Mouse (Mus musculus) layer of hippocampus, postnatal 14 days (tissue): ENCODE measurements around the gene Kat2a. TPM values are rescaled to one million over a fixed set of nuclear protein-coding genes. Genes with fewer than 3 reads are reported as not detected.

Experiments
- DNase-seq, 2 experiments: peaks; one replicate each; pipeline ENCODE4 v3.0.0; 2021 to 2022; ENCODE audit warnings: low spot score in 2 of 2, mixed read lengths in 1 of 2
- total RNA-seq, 2 experiments: library from RNA; stranded (reverse); gene quantifications; 2 replicates each; pipeline ENCODE4 v1.2.3; 2021

Gene Kat2a
- total RNA-seq, 2 experiments from 2014 or later, result 54.5 to 59.7 TPM

DNA sequence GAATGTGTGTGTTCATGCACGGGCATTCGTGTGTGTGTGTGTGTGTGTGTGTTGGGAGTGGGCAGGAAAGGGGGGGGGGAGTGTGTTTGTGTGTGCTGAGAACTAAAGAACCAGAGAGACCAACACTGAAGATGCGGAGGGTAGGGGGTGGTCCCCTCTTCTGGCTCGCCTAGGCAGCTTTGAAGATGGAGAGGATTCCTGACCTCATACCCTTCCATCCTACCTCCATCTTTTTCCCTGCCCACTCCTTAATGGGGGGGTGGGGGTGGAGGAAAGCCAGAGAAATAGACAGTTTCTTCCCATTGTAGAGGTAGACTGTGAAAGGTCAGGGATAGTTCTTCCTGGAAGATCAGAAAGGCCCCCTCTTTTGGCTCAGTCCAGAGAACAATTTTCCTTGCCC is 909 bp upstream of the Kat2a start:
- no peak for DNase-seq

DNA sequence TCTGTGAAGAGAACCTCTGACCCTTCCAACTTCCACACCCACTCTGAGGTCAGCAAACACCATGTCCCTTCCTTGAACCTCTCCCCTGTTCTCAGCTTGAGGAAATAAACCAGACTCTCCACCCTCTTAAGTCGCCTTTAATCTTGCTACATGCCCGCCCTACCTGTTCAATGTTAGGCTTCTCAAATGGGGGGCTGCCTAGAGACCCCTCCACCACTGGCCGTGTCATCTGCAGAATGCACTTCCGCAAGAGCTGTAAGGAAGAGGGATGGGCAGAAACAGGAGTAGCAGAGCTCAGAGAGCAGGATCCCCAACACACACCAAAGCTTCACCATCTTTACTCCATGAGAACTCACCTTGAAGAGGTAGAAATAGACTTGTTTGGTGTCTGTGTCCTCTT is 1.3 kb downstream of the Kat2a start:
- DNase-seq, result no peak

DNA sequence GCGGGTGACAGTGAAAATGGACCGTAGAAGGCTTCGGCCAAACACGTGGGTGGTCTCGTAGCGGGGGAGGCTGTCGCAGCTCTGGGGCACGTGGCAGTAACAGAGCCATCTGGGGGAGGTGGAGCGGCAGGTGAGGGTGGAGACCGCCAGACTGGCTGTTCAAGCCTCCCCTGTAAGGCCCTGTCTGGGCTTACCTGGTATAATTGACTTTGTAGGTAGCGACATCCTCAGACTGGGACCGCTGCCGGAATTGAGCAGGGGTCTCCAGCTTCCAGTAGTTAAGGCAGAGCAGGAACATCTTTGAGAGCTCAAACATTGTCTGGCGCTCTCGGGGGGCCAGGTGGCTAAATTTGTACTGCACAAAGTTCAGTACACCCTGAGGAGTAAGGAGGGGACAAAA is 1.7 kb downstream of the Kat2a start:
- no peak for DNase-seq

DNA sequence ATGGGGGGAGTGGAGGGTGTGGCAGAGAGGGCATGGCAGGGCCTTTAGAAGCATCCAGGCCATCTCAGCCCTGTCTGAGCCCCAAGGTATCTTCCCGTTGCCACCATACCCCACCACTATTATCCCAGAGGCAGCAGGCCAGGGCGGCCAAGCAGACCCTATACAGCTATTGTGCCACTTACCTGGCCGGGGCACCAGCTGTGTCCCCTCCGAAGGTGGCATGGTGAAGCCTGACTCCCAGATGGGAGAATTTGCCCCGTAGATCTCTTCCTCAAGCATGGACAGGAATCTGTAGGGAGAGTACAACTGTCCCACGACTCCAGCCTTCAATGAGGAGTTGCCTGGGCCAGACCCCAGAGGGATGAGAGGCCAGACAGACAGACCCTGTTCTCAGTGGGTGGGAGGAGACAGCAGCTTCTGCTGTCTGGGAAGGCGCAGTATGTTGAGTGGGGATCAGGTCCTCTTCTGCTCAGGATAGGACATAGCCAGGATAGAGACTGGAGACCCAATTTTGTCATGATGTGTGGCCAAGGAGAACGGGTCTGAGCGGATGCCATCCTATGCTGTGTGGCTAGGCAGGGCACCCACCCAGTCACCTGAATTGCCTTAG is 3.0 kb downstream of the Kat2a start:
- no peak for DNase-seq

DNA sequence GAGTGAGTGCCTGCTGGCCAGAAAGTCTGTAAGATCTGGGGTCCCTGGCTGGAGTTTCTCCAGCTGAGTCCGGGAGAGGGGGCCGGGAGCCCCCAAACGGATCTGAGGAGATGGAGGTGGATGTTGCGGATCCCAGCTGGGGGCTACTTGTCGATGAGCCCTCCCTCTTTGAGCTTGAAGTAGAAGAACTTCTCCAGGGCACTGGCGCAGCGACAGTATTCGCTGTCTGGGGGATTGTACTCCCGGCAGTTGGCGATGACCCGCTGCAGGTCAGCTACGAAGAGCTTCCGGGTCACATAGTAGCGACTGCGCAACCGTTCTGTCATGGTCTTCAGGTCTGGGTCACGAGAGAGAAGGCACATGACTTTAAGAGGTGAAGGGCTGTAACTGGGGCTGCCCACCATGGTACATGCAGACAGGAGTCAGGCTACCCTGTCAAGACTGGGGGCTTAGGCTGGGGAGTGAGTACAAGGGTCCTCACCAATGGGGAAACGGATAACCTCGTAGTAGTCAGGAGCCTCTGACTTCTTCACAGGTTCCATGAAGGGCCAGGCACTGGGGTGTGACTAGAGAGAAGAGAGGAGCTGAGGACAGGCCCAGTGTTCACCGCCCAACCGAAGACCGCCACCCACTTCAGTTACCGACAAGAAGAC is 7.0 kb downstream of the Kat2a start:
- DNase-seq, result no peak

DNA sequence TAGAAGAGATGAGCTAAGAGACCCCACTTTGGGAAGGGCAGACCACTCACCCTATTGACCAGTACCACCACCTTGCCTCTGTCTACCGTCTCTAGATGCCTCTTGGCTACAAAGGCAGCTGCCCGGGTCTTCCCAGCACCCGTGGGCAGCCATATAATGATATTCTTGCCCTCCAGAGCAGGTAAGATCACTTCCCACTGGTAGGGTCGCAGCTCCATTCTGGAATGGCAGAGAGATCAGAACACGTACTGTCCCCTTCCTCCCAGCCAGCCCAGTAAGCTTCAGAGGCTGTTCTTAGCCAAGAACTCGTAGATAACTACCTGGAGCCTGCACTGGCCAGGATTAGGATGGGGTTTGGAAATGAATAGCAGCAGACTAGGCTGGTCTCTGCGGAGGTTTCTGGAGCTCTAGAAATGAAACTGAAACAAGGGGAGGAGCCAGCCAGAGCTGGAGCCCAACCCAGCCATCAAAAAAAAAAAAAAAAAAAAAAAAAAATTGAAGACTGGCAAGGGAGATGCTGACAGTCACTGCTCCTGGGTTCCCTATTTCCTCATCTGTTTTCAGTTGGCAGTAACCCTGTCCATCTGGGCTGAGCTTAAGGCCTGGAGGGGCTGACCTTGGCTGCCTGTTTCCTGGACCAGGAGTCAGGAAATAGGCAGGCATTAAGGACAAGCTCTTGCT is 8.3 kb downstream of the Kat2a start, which contains the start of gene Dhx58:
Gene Dhx58 (minus strand): TSS at position 421 of the 681 bp plus-strand sequence.
- DNase-seq, result no peak

DNA sequence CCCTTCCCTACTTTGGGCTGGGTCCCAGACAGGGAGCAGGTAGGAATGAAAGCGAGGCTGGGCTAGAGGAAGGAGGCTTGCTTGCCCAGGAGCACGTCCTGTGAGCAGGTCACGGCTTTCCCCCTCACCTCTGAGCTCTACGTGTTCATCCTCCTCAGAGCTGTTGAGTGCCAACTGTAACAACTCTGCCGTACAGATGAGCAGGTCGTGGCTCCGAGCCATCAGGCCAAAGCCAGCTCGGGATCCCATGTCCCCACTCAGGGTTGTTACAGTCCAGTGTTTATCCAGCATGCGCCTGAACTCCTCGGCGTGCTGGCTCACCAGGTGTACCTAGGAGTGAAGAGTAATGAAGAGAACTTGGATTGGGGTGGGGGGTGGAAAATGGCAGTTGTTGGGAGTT is 8.9 kb downstream of the Kat2a start:
- DNase-seq, result no peak

DNA sequence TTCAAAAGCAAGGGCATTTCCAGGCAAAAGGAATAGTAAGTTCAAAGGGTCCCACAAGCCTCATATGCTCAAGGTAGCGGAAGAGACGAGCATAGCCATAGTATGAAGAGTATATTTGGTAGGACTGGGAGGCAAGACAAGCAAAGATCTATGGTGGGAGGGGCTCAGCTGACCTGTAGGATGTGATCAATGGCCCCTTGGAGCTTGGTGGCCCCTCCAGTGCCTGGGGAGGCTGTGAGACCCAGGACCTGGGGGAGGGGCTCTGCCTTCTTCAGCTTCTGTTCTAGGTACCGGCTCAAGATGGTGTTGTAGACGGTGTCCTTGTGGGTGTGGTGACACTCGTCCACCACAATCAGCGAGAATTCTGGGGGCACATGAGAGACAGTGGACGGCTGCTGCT is 9.4 kb downstream of the Kat2a start:
- DNase-seq, result no peak

DNA sequence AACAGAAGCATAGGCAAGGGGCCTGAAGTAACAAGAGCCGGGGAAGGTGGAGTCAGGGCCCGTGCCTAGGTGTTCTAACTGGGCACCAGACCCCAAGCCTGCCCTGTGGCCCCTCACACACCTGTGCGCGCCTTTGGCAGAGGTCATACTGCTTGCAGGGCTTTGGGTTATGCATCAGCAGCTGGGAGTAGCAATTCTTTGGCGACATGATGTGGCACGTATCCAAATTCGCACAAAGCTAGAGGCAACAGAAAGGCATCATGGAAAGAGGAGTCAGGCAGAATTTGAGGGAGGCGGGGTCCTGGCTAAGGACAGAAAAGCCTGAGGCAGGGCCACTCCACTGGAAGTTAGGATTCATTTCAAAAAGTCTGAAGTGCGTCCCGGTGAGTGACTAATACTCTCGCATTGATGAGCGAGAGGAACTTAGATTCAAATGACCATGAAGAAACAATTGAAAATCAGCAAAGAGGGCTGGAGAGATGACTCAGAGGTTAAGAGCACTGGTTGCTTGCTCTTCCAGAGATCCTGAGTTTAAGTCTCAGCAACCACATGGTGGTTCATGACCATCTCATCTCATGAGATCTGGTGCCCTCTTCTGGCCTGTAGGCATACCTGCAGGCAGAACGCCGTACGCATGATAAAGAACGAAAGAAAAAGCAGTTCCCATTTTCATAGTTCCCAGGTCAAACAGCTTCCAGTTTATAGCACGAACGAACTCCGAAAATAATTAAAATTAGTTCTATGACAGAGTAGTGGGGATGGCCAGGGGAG is 10.0 kb downstream of the Kat2a start:
- DNase-seq, result peak in 1 of 2 experiments; percentile 73

DNA sequence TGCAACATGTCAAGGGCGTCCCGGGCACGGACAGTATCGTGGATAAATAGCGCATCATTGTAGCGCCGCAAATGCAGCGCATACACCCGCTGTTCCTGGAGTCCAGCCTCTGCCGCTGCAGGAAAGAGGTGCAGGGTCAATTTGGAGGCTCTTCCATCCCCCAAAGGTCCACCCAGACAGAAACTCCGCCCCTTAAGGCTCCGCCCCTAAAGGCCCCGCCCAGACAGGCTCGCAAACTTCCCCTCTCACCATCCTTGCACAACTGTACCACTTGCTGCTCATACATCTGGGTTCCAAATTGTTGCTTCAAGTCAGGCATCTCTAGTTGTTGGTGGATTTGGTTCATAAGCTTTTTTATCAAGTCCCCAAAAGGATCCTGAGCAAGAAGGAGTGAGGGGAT is 11.0 kb downstream of the Kat2a start:
- no peak for DNase-seq

DNA sequence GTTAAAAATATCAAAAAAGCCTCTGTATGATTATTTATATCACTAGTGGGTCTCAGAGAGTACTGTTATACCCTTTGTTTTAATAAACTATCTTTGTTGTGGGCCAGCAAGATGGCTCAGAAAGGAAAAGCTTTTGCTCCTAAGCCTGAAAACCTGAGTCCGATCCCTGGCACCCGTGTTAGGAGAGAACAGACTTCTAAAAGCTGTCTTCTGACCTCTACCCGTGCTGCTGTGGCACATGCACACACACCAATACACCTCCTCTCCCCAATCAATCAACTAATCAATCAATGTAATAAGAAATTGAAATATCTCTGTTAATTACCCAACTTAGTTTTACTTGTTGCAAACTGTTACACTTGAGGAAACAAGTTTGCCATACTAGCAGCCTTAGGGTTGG is 11.6 kb downstream of the Kat2a start:
- no peak for DNase-seq

DNA sequence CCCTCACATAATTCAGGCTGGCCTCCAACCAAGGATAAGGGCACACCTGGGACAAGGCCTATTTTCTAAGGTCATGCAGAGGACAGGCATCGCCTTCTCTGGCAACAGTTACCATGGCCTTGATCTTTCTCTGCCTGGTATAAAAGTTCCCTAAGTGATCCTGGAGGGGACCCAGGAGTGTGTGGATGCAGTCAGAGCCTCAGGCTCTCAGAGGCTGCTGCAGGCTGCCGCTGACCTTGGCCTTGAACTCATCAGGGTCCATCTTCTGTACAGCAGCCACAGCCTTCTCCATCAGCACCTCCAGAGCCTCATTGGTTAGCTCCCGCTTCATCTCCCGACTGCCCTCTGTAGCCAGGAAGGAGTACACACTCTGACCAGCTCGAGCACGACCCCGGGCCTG is 14.3 kb downstream of the Kat2a start:
- DNase-seq, result no peak

DNA sequence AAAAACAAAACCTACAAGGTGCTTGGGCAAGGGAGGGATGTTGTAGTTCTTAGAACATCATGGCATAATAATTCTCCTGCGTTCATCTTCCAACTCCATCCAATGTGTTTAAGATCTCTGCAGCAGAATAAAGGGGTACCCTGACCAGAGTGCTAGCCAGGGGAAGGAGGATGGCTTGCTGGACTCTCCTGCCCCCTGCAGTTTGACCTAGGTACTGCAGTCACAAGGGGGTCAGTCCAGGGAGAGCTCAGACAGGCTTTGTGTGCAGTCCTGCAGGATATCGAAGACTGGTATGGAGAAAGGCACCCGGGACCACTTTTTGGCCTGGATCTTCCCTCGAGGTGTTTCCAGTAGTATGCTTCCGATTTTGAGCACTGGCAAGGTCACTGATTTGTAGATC is 17.3 kb downstream of the Kat2a start:
- peak; percentile 73 to 75 for DNase-seq

DNA sequence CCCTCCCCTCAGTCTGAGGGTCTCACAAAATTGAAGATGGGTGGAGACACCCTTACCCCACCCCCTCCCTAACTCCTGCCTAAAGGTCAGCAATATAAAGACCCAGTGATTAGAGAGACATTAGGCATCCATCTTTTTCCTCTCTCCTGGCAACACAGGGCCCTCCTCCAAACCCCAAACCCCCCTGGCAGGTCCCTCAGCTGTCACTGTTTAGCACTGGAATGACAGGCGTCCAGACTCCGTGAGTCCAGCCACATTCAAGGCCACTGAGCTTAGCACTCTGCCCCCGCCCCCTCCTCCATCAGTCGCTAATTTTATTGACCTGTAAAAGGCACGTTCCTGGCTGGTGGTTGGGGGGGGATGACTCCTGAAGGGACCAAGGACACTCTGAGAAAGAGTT is 19.1 kb downstream of the Kat2a start:
- DNase-seq, result no peak

DNA sequence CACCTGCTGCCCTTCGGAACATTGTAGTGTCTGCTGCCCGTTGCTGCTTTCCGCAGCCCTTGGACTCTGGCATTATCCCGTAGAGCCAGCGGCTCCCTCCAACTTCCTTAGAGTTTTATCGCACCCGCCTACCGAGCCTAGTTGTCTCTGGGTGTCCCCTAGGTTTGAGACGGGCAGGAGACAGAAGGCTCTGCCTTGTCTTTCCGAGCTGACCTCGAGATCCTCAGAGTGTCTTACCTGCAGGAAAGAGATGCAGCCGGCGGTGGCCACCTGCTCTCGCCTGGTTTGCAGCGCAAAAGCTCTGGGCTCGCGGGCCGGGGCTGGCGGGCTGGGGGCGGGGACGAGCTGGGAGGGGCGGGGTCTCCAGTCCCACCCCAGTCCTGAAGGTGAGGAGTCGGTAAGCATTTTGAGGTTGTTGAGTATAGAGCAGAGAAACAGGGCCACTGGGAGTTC is 20.1 kb downstream of the Kat2a start, which contains the start of gene Zfp385c:
Gene Zfp385c (minus strand): TSS at position 292 of the 453 bp plus-strand sequence.
- no peak for DNase-seq

DNA sequence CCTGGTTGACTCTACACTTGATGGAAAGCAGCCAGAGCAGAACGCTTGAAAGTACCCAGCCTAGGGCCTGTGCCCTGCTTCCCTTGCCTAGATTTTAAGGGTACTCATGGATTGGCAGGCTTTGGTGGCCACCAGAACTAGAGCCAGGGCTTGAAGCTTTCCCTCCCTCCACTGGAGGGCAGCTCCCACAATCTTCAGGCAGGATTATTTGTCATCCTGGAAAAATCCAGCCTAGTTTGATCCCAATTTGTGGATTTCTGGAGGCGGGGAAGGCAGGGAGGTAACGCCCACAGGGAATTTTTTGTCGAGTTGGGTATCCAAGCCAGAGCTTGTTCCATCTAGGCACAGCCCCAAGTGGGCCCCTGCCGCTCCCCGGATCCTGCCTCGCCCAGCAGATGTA is 21.9 kb downstream of the Kat2a start:
- no peak for DNase-seq

DNA sequence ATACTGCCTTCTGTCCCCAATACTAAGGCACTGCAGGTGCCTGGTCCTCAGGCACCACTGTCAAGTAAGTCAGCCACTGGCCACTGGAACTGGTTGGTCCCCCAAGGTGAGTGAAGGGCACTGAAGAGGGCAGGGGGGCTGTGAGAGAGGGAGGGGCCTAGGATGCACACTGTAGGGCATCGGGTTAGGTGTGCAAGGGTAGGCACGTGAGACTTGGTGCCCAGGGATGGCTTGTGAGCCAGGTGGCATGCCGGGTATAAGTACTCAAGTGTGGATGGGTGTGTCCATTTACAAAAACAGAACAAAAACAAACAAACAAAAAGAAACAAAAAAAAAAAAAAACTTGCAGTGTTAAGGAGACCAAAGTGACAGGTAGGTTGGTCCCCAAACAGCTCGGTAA is 23.8 kb downstream of the Kat2a start:
- DNase-seq, result no peak

DNA sequence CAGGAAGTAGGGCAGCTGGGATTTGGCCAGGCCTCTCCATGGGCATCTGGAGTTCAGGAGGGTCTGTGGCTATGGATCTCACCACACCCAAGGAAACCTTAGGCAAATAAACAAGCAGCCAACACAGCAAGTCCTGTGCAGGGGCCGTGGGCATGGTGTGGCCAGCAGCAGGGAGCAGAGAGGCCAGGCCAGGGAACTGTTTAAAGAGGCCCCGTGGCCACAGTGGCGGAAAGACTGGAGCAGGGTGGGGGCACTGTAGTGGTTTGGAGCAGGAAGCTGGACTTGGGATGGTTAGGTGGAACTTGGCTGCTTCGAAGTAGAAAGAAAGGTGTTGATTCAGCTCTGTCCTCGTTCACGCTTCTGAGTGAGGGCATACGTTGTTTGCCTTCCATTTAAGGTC is 25.0 kb downstream of the Kat2a start:
- DNase-seq, result no peak

DNA sequence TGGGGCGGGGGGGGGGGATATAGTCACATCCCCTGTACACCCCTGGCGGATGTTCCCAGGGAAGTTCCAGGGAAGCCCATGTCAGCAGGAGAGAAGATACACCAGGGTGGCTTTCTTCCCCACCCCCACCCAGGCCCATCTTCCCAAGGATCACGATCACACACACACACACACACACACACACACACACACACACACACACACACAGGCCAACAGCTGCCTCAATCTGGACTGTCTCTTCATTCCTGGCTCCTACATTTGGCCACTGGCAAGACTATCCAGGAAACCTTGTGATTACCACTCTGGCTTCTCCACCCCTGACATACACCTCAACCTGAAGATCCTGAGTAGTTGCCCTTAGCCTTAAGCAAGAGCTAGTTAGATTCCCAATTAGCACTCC is 26.9 kb downstream of the Kat2a start:
- DNase-seq, result no peak

DNA sequence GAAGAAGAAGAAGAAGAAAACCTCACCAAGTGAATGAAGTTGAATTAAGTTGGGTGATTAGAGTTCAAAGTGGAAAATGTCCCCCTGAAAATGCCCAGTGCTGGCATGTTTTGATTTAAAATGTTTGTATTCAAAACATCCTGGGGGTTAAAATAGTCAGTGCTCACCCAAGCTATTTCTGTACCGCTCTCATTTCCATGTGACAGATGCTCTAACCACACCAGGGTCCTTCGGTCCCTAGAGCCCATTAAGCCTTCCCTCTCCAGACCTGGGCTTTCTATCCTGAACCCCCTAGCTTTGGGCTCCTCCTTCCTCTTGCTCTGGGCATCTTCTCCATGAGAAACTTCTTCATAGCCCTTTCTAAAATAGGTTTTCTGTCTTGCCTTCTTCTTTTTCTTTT is 28.2 kb downstream of the Kat2a start:
- no peak for DNase-seq

DNA sequence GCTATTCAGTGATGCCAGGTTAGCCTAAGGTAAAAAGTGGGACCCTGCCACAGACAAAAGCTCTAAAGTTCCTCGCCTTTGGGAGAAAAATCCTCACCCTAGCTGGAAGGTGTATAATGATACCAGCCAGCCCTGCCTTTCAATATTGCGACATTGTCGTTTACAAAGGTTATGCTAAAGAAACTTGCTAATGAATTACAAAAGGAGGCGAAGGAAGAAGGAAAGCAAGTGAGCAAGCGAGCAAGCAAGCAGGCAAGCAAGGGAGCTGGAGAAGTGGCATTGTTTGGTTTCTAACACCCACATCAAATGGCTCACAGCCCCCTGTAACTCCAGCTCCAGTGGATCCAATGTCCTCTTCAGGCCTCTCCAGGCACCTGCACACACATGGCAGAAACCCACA is 29.7 kb downstream of the Kat2a start:
- DNase-seq, result no peak

DNA sequence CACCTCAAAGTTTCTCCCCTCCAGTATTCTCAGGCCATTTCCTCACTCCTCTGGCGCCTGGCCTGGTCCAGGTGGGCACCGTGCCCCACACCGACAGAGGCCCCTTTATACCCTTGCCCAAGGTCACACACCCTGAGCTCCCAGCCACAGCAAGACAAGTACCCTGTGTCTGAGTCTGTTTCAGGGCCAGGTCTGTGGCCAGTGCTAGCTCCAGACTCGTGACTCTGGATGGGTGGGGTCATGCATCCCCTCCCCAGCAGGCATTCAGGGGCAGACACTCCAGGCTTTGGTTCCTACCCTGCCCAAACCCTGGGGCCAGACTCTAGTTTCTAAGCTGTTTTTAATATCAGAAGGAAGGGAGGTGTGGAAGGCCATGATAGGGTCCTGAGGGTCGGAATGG is 30.4 kb downstream of the Kat2a start:
- DNase-seq, result no peak
